Mouse (Mus musculus): Measurements from ENCODE around the gene Fgfr2. TPM values are rescaled to one million over a fixed set of nuclear protein-coding genes. Genes with fewer than 3 reads are reported as not detected.

Gene Fgfr2
- polyA plus RNA-seq, 1 experiment, result 1.7 TPM

DNA sequence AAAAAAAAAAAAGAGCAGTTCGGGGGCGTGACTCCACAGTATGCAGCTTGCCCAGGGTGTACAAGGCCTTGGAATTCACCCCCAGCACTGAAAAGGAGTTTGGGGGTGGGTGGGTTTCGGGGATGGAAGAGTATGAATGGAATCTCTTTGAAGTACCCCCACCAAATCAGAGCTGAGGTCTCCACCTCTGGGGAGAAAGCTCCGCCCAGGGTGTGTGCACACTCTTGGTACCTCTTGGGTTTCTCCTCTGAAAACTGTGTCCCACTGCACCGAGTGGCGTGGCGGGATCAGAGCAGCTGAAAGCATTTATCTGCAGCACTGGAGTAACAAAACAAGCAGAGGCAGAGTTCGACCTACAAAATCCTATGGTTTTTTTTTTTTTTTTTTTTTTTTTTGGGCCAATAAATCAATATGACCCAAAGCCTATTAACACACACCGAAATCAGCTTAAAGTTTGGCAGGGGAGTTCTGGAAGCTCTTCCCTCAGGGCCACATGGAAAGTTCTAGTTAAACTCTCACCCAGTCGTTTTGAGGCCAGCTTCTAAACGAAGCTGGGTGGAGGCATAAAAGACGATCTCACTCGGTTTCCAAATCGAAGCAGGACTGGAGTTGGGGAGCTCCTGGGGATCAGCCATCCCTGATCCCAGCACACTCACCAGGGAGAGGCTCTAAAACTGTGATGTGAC, 2798.3 kb downstream of the Fgfr2 start:
- no peak overlapping the region for H3K4me3 ChIP-seq (ENCODE audit: insufficient read depth, poor library complexity, severe bottlenecking)
- TF ChIP-seq CEBPB (IDR thresholded peaks at IDR 0.05; ENCODE audit: low read depth) (no peak), MYOD1 (IDR thresholded peaks at IDR 0.05; ENCODE audit: control insufficient read depth, insufficient read length, low read depth) (no peak), FOSL1 (IDR thresholded peaks at IDR 0.05; ENCODE audit: insufficient read depth, low read length, poor library complexity, severe bottlenecking) (no peak), MYOG (IDR thresholded peaks at IDR 0.05; ENCODE audit: control insufficient read depth, extremely low read depth, insufficient read length) (no peak), USF1 (IDR thresholded peaks at IDR 0.05; ENCODE audit: low read depth) (no peak), MAX (IDR thresholded peaks at IDR 0.05) (no peak), CTCF (IDR thresholded peaks at IDR 0.05; ENCODE audit: control insufficient read depth, insufficient read depth, insufficient read length) (no peak)
- H3K36me3 ChIP-seq (ENCODE audit: control insufficient read depth, insufficient read depth), result no peaks in the 10 kb centered on the region
- no peaks in the 10 kb centered on the region for H3K79me3 ChIP-seq (ENCODE audit: low read depth)
- H3K79me2 ChIP-seq (ENCODE audit: control insufficient read depth, insufficient read depth), result no peaks in the 10 kb centered on the region
- H3K27me3 ChIP-seq (ENCODE audit: control insufficient read depth, insufficient read depth, insufficient read length), result peaks cover 29% of the 10 kb centered on the region
- H3ac ChIP-seq (ENCODE audit: control insufficient read depth, insufficient read length, low read depth), result no peak overlapping the region

DNA sequence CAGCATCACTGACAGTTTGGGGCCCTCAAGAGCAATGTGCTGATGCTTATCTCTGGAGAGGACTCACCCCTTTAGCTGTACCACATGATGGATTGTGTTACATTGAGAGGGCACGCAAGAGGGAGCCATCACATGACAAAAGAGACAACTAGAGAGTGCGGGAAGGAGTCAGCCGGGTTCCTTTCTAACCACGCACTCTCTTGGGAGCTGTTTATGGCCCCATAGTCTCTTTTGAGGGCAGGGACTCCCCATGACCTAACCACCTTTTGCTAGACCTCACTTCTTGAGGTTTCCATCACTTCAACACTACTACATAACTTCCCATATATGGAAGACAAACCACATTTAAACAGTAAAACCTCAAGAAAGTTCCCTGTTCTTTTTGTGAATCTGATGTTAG, 2799.4 kb downstream of the Fgfr2 start:
- Histone ChIP-seq H3K79me2 (ENCODE audit: control insufficient read depth, insufficient read depth) (no peaks in the 10 kb centered on the region), H3K27me3 (ENCODE audit: control insufficient read depth, insufficient read depth, insufficient read length) (peaks cover 29% of the 10 kb centered on the region), H3K4me3 (ENCODE audit: insufficient read depth, poor library complexity, severe bottlenecking) (no peak overlapping the region), H3K36me3 (ENCODE audit: control insufficient read depth, insufficient read depth) (no peaks in the 10 kb centered on the region), H3ac (ENCODE audit: control insufficient read depth, insufficient read length, low read depth) (no peak overlapping the region), H3K79me3 (ENCODE audit: low read depth) (no peaks in the 10 kb centered on the region)
- TF ChIP-seq MYOD1 (IDR thresholded peaks at IDR 0.05; ENCODE audit: control insufficient read depth, insufficient read length, low read depth) (no peak), USF1 (IDR thresholded peaks at IDR 0.05; ENCODE audit: low read depth) (peak; percentile 7)

DNA sequence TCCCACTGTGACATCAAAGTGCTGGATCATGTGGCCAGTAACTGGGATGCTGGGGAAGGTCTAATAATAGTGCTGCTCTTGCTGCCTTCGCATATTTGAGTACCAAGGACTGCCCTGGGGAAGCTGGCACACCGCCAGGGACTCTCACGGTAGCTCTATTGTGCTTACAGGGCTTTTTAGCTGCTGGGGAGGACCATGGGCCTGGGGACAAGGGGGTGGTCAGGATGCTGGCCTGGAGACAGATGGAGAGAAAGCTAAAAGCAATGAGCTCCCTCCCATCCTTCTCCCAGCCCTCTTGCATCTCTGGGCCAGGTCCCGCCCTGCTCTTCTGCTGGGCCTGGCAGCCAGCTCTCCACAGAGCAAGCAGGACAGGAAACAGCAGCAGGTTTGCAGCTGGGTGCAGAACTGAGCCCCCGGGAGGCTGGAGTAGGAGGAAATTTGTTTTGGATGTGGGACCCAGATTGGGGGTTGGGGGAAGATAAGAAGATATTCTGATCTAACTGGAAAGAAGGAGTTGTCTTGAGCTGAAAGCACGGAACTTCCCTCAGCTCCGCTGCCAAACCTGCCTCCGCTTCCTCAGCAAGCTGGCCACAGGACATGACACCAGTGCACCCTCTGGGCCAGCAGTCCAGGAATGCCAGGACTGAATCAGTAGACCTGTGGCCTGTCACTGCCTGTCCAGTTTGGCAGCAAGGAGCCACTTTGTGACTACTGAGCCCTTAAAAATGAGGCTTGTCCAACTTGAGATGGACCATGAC, 2803.2 kb downstream of the Fgfr2 start:
- H3K36me3 ChIP-seq (ENCODE audit: control insufficient read depth, insufficient read depth), result no peaks in the 10 kb centered on the region
- H3K79me3 ChIP-seq (ENCODE audit: low read depth), result no peaks in the 10 kb centered on the region
- H3K79me2 ChIP-seq (ENCODE audit: control insufficient read depth, insufficient read depth), result no peaks in the 10 kb centered on the region
- peaks cover 22% of the 10 kb centered on the region for H3K27me3 ChIP-seq (ENCODE audit: control insufficient read depth, insufficient read depth, insufficient read length)
- TF ChIP-seq FOSL1 (IDR thresholded peaks at IDR 0.05; ENCODE audit: insufficient read depth, low read length, poor library complexity, severe bottlenecking), result no peak
- no peak for TF ChIP-seq CEBPB (IDR thresholded peaks at IDR 0.05; ENCODE audit: low read depth)
- no peak for TF ChIP-seq MYOD1 (IDR thresholded peaks at IDR 0.05; ENCODE audit: control insufficient read depth, insufficient read length, low read depth)
- TF ChIP-seq CTCF (IDR thresholded peaks at IDR 0.05; ENCODE audit: control insufficient read depth, insufficient read depth, insufficient read length), result no peak
- TF ChIP-seq USF1 (IDR thresholded peaks at IDR 0.05; ENCODE audit: low read depth), result no peak
- TF ChIP-seq MYOG (IDR thresholded peaks at IDR 0.05; ENCODE audit: control insufficient read depth, extremely low read depth, insufficient read length), result no peak
- no peak for TF ChIP-seq MAX (IDR thresholded peaks at IDR 0.05)
- no peak overlapping the region for H3ac ChIP-seq (ENCODE audit: control insufficient read depth, insufficient read length, low read depth)
- no peak overlapping the region for H3K4me3 ChIP-seq (ENCODE audit: insufficient read depth, poor library complexity, severe bottlenecking)

DNA sequence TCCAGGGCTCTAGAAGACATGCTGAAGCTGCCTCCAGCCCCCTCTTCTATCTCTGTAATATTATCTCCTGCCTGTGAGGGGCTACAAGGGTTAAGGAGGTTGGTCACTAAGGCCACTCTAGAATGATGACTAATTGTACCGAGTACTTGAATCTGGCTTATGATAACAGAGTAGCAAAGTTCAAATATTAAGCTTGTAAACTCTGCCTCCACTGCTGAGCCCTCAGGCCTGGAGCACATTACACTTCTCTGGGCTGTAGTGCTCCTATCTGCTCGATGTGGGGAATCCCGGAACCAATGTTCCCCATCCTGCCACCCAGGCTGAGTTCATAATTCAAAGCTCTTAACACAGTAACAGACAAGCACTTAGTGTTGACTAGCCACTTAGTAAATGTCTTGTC, 2806.9 kb downstream of the Fgfr2 start:
- TF ChIP-seq USF1 (IDR thresholded peaks at IDR 0.05; ENCODE audit: low read depth) (no peak), MAX (IDR thresholded peaks at IDR 0.05) (no peak), MYOG (IDR thresholded peaks at IDR 0.05; ENCODE audit: control insufficient read depth, extremely low read depth, insufficient read length) (no peak), CTCF (IDR thresholded peaks at IDR 0.05; ENCODE audit: control insufficient read depth, insufficient read depth, insufficient read length) (no peak), FOSL1 (IDR thresholded peaks at IDR 0.05; ENCODE audit: insufficient read depth, low read length, poor library complexity, severe bottlenecking) (no peak), CEBPB (IDR thresholded peaks at IDR 0.05; ENCODE audit: low read depth) (no peak), MYOD1 (IDR thresholded peaks at IDR 0.05; ENCODE audit: control insufficient read depth, insufficient read length, low read depth) (no peak)
- no peak overlapping the region for H3K4me3 ChIP-seq (ENCODE audit: insufficient read depth, poor library complexity, severe bottlenecking)
- no peaks in the 10 kb centered on the region for H3K79me3 ChIP-seq (ENCODE audit: low read depth)
- H3K79me2 ChIP-seq (ENCODE audit: control insufficient read depth, insufficient read depth), result no peaks in the 10 kb centered on the region
- H3ac ChIP-seq (ENCODE audit: control insufficient read depth, insufficient read length, low read depth), result no peak overlapping the region
- peaks cover 23% of the 10 kb centered on the region for H3K27me3 ChIP-seq (ENCODE audit: control insufficient read depth, insufficient read depth, insufficient read length)
- no peaks in the 10 kb centered on the region for H3K36me3 ChIP-seq (ENCODE audit: control insufficient read depth, insufficient read depth)

DNA sequence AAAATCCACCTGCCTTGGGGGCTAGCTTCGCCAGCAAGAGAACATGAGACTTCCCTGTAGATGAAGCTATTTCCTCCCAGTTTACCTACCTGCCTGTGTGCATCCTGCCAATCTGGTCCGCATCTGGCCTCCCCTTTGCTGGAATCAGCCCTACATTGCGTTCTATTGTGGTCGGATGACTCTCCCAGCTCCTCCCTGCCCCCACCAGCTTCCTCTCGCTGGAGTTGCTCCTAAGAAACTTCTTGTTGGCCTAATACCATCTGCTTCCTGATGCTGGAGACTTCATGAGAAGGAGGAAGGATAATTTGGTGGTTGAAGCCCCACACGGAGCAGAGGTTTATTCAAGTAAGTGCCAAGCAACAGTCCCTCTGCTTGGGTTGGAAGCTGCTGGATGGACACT, 2807.9 kb downstream of the Fgfr2 start:
- H3ac ChIP-seq (ENCODE audit: control insufficient read depth, insufficient read length, low read depth), result no peak overlapping the region
- TF ChIP-seq MYOD1 (IDR thresholded peaks at IDR 0.05; ENCODE audit: control insufficient read depth, insufficient read length, low read depth), result no peak
- TF ChIP-seq MYOG (IDR thresholded peaks at IDR 0.05; ENCODE audit: control insufficient read depth, extremely low read depth, insufficient read length), result no peak
- no peak for TF ChIP-seq CEBPB (IDR thresholded peaks at IDR 0.05; ENCODE audit: low read depth)
- no peak for TF ChIP-seq CTCF (IDR thresholded peaks at IDR 0.05; ENCODE audit: control insufficient read depth, insufficient read depth, insufficient read length)
- TF ChIP-seq USF1 (IDR thresholded peaks at IDR 0.05; ENCODE audit: low read depth), result no peak
- TF ChIP-seq FOSL1 (IDR thresholded peaks at IDR 0.05; ENCODE audit: insufficient read depth, low read length, poor library complexity, severe bottlenecking), result no peak
- TF ChIP-seq MAX (IDR thresholded peaks at IDR 0.05), result no peak
- H3K36me3 ChIP-seq (ENCODE audit: control insufficient read depth, insufficient read depth), result no peaks in the 10 kb centered on the region
- H3K79me3 ChIP-seq (ENCODE audit: low read depth), result no peaks in the 10 kb centered on the region
- no peaks in the 10 kb centered on the region for H3K79me2 ChIP-seq (ENCODE audit: control insufficient read depth, insufficient read depth)
- H3K4me3 ChIP-seq (ENCODE audit: insufficient read depth, poor library complexity, severe bottlenecking), result no peak overlapping the region
- H3K27me3 ChIP-seq (ENCODE audit: control insufficient read depth, insufficient read depth, insufficient read length), result peaks cover 21% of the 10 kb centered on the region
